Mouse (Mus musculus) forebrain, postnatal 0 days (tissue): Measurements from ENCODE around the gene Hist1h2ah. TPM values are rescaled to one million over a fixed set of nuclear protein-coding genes. Genes with fewer than 3 reads are reported as not detected.
"Not testable (repeated sequence)": the region's sequence is repeated elsewhere in the genome, so short reads cannot be mapped to it uniquely, and the experiment has no call there.

Experiments
- ATAC-seq: fragments of 200-750 bp; cut with Nextera tagmentation; 2 replicates; pipeline ENCODE4 v1.8.0; 2017; ENCODE audit warnings: mild to moderate bottlenecking, moderate library complexity
- DNase-seq: peaks from one replicate; pipeline ENCODE4 v3.0.0-alpha.2; 2015
- H3K27ac ChIP-seq: fragments of 300-500 bp; sonication (generic); 2 replicates; pipeline ENCODE4 v1.5.1; 2014; ENCODE audit warnings: low read depth, mild to moderate bottlenecking, antibody characterized with exemption, low read length, moderate library complexity, mixed read lengths
- H3K27me3 ChIP-seq: fragments of 300-500 bp; sonication (generic); 2 replicates; pipeline ENCODE4 v1.6.1; 2014; ENCODE audit warnings: mild to moderate bottlenecking, low read length, mixed read lengths; ENCODE audit not compliant: insufficient read depth
- H3K36me3 ChIP-seq: fragments of 300-500 bp; sonication (generic); 2 replicates; pipeline ENCODE4 v1.6.1; 2014; ENCODE audit warnings: mild to moderate bottlenecking, moderate library complexity; ENCODE audit not compliant: insufficient read depth
- H3K4me1 ChIP-seq: fragments of 300-500 bp; sonication (generic); 2 replicates; pipeline ENCODE4 v1.6.1; 2014; ENCODE audit warnings: antibody characterized with exemption; ENCODE audit not compliant: insufficient read depth
- H3K4me2 ChIP-seq: fragments of 300-500 bp; sonication (generic); 2 replicates; pipeline ENCODE4 v1.6.1; 2014; ENCODE audit warnings: low read depth, mild to moderate bottlenecking, moderate library complexity
- H3K4me3 ChIP-seq: fragments of 300-500 bp; sonication (generic); 2 replicates; pipeline ENCODE4 v1.5.1; 2014; ENCODE audit warnings: low read depth, low read length, mixed read lengths
- H3K9ac ChIP-seq: fragments of 300-500 bp; sonication (generic); 2 replicates; pipeline ENCODE4 v1.6.1; 2014; ENCODE audit warnings: mild to moderate bottlenecking
- H3K9me3 ChIP-seq: fragments of 300-500 bp; sonication (generic); 2 replicates; pipeline ENCODE4 v1.6.1; 2016; ENCODE audit warnings: low read length
- CTCF ChIP-seq: sonication (generic); IDR thresholded peaks from 2 replicates; pipeline ENCODE4 v1.5.1; 2016; ENCODE audit warnings: antibody characterized with exemption, control low read depth, low read depth
- WGBS: fragments of 180-500 bp; shearing (Covaris S2); extraction: QIAGEN DNeasy Blood & Tissue Kit; methylation state at CpG from one replicate; pipeline ENCODE4 v1.1.7; 2014; 5-methylcytosine and 5-hydroxymethylcytosine counted together
- polyA plus RNA-seq: library from polyadenylated mRNA; unstranded; fragments of >200 nt; fragmentation: Nextera tagmentation; extraction: Ambion mirVana; gene quantifications from 2 replicates; pipeline ENCODE4 v1.2.1, GENCODE M21; 2015
- total RNA-seq: library from RNA; depleted of rRNA; stranded (reverse); fragments of >200 nt; gene quantifications from 2 replicates; pipeline ENCODE4 v1.2.3, GENCODE M21; 2014

The Hist1h2ah gene
- total and polyA plus RNA-seq, 2 experiments from 2014 or later = 1.9 to 47.2 TPM

GRCm38 (mm10) chr13:22050591-22051522 lies 15.5 kb upstream of the Hist1h2ah start:
- H3K36me3 ChIP-seq = no peaks in the 10 kb centered on the region
- peak overlapping the region; percentile 72 for H3K9ac ChIP-seq
- H3K4me1 ChIP-seq = no peaks in the 10 kb centered on the region
- peak overlapping the region; percentile 54 for H3K4me2 ChIP-seq
- no peaks in the 10 kb centered on the region for H3K27me3 ChIP-seq
- under 1% methylated on average over 52 of the region's 52 CpGs for WGBS
- ATAC-seq (peak; percentile 93), DNase-seq (peak; percentile 92)
- peak; percentile 84 for TF ChIP-seq CTCF
- H3K9me3 ChIP-seq = no peaks in the 10 kb centered on the region
- H3K4me3 ChIP-seq = peak overlapping the region; percentile 58
- peak overlapping the region; percentile 89 for H3K27ac ChIP-seq

DNA sequence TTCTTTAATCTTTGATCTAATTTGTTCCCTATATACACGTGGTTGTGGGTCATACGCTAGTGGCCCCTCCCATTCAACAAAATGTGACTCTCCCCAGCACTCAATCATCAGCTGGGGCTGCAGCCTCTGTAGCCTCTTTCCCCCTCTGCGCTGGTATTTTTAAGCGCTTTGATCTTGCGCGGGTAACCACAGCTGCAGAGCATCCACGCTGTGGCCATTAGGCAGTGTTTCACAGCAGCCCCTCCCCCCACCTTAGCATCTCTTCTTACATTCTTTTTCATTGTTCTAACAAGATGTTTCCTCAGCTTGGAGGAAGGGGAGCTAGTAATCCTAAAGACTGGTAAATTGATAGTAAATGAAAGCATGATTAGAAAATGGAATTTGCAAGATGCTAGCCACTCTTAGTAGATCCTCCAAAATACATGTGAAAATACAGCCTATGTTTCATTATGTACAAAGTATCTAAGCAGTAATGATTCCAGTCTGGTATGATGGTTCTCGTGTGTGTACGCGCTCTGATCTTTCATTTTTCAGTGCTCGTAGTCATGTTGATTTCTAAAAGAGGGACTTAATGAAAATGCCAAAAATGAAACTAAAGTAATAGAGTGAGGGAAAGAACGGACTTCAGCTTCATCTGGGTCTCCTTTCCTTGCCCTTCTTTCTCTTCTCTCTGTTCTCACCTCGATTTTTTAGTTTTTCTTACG lies 14.5 kb upstream of the Hist1h2ah start:
- peak; percentile 61 for ATAC-seq
- Histone ChIP-seq H3K9ac (peak overlapping the region; percentile 72), H3K4me1 (no peaks in the 10 kb centered on the region), H3K27me3 (no peaks in the 10 kb centered on the region), H3K27ac (peak overlapping the region; percentile 89), H3K9me3 (no peaks in the 10 kb centered on the region), H3K4me2 (peak overlapping the region; percentile 54), H3K4me3 (peak overlapping the region; percentile 58), H3K36me3 (no peaks in the 10 kb centered on the region)
- WGBS = 2% methylated on average over 14 of the region's 14 CpGs
- TF ChIP-seq CTCF = no peak
- peak; percentile 81 for DNase-seq

DNA sequence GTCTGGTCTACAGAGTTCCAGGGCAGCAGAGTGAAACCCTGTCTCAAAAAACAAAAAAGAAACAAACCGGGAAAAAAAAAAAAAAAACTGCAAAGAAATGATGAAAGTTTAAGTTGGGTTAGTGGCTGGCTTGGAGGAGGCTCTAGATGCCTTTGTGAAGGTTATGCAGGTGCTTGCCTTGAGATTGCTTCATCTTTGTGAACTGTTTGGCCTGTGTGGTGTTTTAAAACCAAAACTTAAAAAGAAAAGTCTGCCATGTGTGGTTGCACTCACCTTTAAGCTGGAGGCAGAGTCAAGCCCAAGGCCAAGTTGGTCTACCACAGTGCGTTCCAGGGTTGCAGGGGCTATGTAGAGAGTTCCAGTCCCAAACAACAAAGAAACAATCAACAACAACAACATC lies 13.7 kb upstream of the Hist1h2ah start:
- TF ChIP-seq CTCF = no peak
- DNase-seq (no peak), ATAC-seq (no peak)
- no peak overlapping the region for H3K4me3 ChIP-seq
- WGBS = 84% methylated on average over 2 of the region's 2 CpGs
- no peak overlapping the region for H3K27ac ChIP-seq
- H3K9me3 ChIP-seq = no peaks in the 10 kb centered on the region
- H3K9ac ChIP-seq = no peak overlapping the region
- H3K4me1 ChIP-seq = no peaks in the 10 kb centered on the region
- H3K36me3 ChIP-seq = no peaks in the 10 kb centered on the region
- H3K27me3 ChIP-seq = no peaks in the 10 kb centered on the region
- H3K4me2 ChIP-seq = no peak overlapping the region

DNA sequence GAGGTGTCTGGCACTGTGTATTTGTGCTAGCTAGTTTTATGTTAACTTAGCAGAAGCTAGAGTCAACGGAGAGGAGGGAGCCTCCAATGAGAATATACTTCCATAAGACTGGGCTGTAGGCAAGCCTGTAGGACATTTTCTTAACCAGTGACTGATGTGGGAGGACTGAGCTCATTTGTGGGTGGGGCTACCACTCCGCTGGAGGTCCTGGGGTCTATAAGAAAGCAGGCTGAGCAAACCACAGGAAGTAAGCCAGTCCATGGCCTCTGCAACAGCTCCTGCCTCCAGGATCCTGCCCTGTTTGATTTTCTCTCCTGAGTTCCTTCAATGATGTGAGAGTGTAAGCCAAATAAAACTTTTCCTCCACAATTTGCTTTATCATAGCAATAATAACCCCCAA lies 9.9 kb upstream of the Hist1h2ah start:
- no peak for TF ChIP-seq CTCF
- Histone ChIP-seq H3K4me1 (peaks cover 5% of the 10 kb centered on the region), H3K9me3 (no peaks in the 10 kb centered on the region), H3K4me3 (no peak overlapping the region), H3K4me2 (no peak overlapping the region), H3K9ac (no peak overlapping the region), H3K27ac (no peak overlapping the region), H3K36me3 (no peaks in the 10 kb centered on the region), H3K27me3 (no peaks in the 10 kb centered on the region)
- WGBS = 75% methylated on average over 2 of the region's 2 CpGs
- DNase-seq (no peak), ATAC-seq (no peak)

- Histone ChIP-seq H3K4me2 (no peak overlapping the region), H3K4me1 (peaks cover 11% of the 10 kb centered on the region), H3K27me3 (no peaks in the 10 kb centered on the region), H3K9ac (no peak overlapping the region), H3K4me3 (no peak overlapping the region), H3K27ac (no peak overlapping the region), H3K9me3 (no peaks in the 10 kb centered on the region), H3K36me3 (no peaks in the 10 kb centered on the region)
- ATAC-seq = no peak
- TF ChIP-seq CTCF = no peak
- no peak for DNase-seq
- WGBS = 78% methylated on average over 6 of the region's 6 CpGs
Measured at GRCm38 (mm10) chr13:22044432-22045155, 9.2 kb upstream of the Hist1h2ah start.

GRCm38 (mm10) chr13:22043503-22044431 lies 8.4 kb upstream of the Hist1h2ah start:
- no peaks in the 10 kb centered on the region for H3K36me3 ChIP-seq
- H3K27ac ChIP-seq = no peak overlapping the region
- H3K9ac ChIP-seq = no peak overlapping the region
- under 1% methylated on average over 10 of the region's 14 CpGs for WGBS
- peaks cover 11% of the 10 kb centered on the region for H3K4me1 ChIP-seq
- H3K9me3 ChIP-seq = no peaks in the 10 kb centered on the region
- peak overlapping the region; percentile 35 for H3K4me3 ChIP-seq
- H3K4me2 ChIP-seq = peak overlapping the region; percentile 44
- ATAC-seq (peak; percentile 12), DNase-seq (peak; percentile 76)
- no peaks in the 10 kb centered on the region for H3K27me3 ChIP-seq
- TF ChIP-seq CTCF = peak; percentile 74

GRCm38 (mm10) chr13:22042568-22043502 lies 7.5 kb upstream of the Hist1h2ah start, which contains the start of the genes Hist1h2ag and Hist1h2bj:
Gene Hist1h2ag, minus strand, starts transcription at chr13:22042944.
Gene Hist1h2bj, plus strand, starts transcription at chr13:22043214.
- DNase-seq = peak; percentile 98

More at GRCm38 (mm10) chr13:22042568-22043502, 7.5 kb upstream of the Hist1h2ah start, which contains the start of the genes Hist1h2ag and Hist1h2bj:
- H3K4me2 ChIP-seq = peak within 1 kb of the TSS; percentile 71
- H3K4me1 ChIP-seq = peaks cover 11% of the 10 kb centered on the region
- H3K4me3 ChIP-seq = peak within 1 kb of the TSS; percentile 35
- not testable (repeated sequence) for H3K9me3 ChIP-seq, H3K36me3 ChIP-seq, H3K27me3 ChIP-seq
- ATAC-seq = peak; percentile 90
- under 1% methylated on average over 38 of the region's 80 CpGs for WGBS
- peak within 1 kb of the TSS; percentile 37 for H3K9ac ChIP-seq
- peak within 1 kb of the TSS; percentile 47; the same call in 1 of the 2 replicates for H3K27ac ChIP-seq
